Comparison of ENCODE assay signal across 42 mouse cellular contexts in genomic region chrX:7950091-7950490, GRCm38 (mm10). TPM values are rescaled to one million over a fixed set of nuclear protein-coding genes. Genes with fewer than 3 reads are reported as not detected.
"Had no signal": no experiment of that assay in that cellular context is flagged by ENCODE, and none has a peak within 500 bp of the region (broad histone marks: within the 10 kb centered on the region; RNA-seq: fewer than 3 reads in every experiment).

No protein-coding gene starts in this region.

- DNase-seq: gastrocnemius, adult 2 months; gastrocnemius, postnatal 10 days; gastrocnemius, postnatal 25 days; heart, adult 18-20 months; heart, postnatal 10 days; heart, postnatal 4 days; kidney, adult 18-20 months; kidney, adult 8-10 months; kidney, postnatal 10 days; kidney, postnatal 25 days; kidney, postnatal 4 days; layer of hippocampus, postnatal 36 days; liver; liver, embryonic 13.5 days had no signal

RNA-seq across cellular contexts. Expression of gene Eras, which starts 21.7 kb away (rescaled TPM):
- total RNA-seq: gastrocnemius, adult 2 months; gastrocnemius, postnatal 10 days; gastrocnemius, postnatal 25 days; gastrocnemius, postnatal 4 days; granulocyte monocyte progenitor cell, adult 5-6 weeks; heart, adult 18-20 months; heart, adult 8-10 months; heart, postnatal 10 days; heart, postnatal 25 days; heart, postnatal 4 days; layer of hippocampus, adult 2 months; layer of hippocampus, postnatal 10 days; layer of hippocampus, postnatal 36 days; left cerebral cortex, adult 18-20 months; left cerebral cortex, adult 8-10 months; left cerebral cortex, postnatal 10 days; left cerebral cortex, postnatal 36 days had no signal
- polyA plus RNA-seq: heart, embryonic 10.5 days; heart, embryonic 12.5 days; heart, embryonic 14.5 days; heart, embryonic 16.5 days; hindbrain, embryonic 10.5 days; hindbrain, embryonic 12.5 days; hindbrain, embryonic 14.5 days; hindbrain, embryonic 16.5 days; inflammation-experienced regulatory T-cells, adult 6 months; intestine, embryonic 15.5 days; intestine, postnatal 0 days; kidney, embryonic 14.5 days; kidney, embryonic 16.5 days; limb, embryonic 10.5 days; limb, embryonic 12.5 days; liver, embryonic 11.5 days; liver, embryonic 13.5 days; liver, embryonic 15.5 days had no signal

RNA-seq across cellular contexts. Expression of gene Gata1, which starts 27.8 kb away (rescaled TPM):
- total RNA-seq: gastrocnemius, adult 2 months; gastrocnemius, postnatal 25 days; heart, adult 18-20 months; heart, postnatal 10 days; layer of hippocampus, adult 2 months; layer of hippocampus, postnatal 10 days; layer of hippocampus, postnatal 36 days; left cerebral cortex, adult 18-20 months; left cerebral cortex, adult 8-10 months; left cerebral cortex, postnatal 10 days; left cerebral cortex, postnatal 36 days had no signal
- polyA plus RNA-seq: hindbrain, embryonic 14.5 days; intestine, postnatal 0 days had no signal

RNA-seq across cellular contexts. Expression of gene Pcsk1n, which starts 30.5 kb away (rescaled TPM):
- total RNA-seq: gastrocnemius, adult 2 months; gastrocnemius, postnatal 25 days; granulocyte monocyte progenitor cell, adult 5-6 weeks; heart, postnatal 10 days; heart, postnatal 4 days had no signal
- polyA plus RNA-seq: inflammation-experienced regulatory T-cells, adult 6 months had no signal

RNA-seq across cellular contexts. Expression of gene Gm10490, which starts 40.7 kb away (rescaled TPM):
- total RNA-seq: gastrocnemius, adult 2 months; gastrocnemius, postnatal 10 days; gastrocnemius, postnatal 25 days; gastrocnemius, postnatal 4 days; granulocyte monocyte progenitor cell, adult 5-6 weeks; heart, adult 18-20 months; heart, adult 8-10 months; heart, postnatal 10 days; heart, postnatal 25 days; heart, postnatal 4 days; layer of hippocampus, adult 2 months; layer of hippocampus, postnatal 10 days; left cerebral cortex, adult 18-20 months; left cerebral cortex, postnatal 10 days; left cerebral cortex, postnatal 36 days had no signal
- polyA plus RNA-seq: heart, embryonic 12.5 days; heart, embryonic 14.5 days; heart, embryonic 16.5 days; hindbrain, embryonic 10.5 days; hindbrain, embryonic 12.5 days; hindbrain, embryonic 14.5 days; hindbrain, embryonic 16.5 days; inflammation-experienced regulatory T-cells, adult 6 months; intestine, embryonic 15.5 days; intestine, postnatal 0 days; kidney, embryonic 14.5 days; kidney, embryonic 16.5 days; limb, embryonic 10.5 days; limb, embryonic 12.5 days; limb, embryonic 14.5 days; liver, embryonic 11.5 days; liver, embryonic 13.5 days; liver, embryonic 15.5 days had no signal
